Mouse (Mus musculus) megakaryocyte, embryonic 14.5 days (primary cell): ENCODE results near the gene Ankrd11.

Experiments used
- FLI1 ChIP-seq: IDR thresholded peaks from 2 replicates; pipeline ENCODE4 v1.6.1; 2012; ENCODE audit warnings: low read length, inconsistent platforms, mixed read lengths
- GATA1 ChIP-seq: IDR thresholded peaks from 3 replicates; pipeline ENCODE4 v1.6.1; 2012; ENCODE audit warnings: mixed read lengths, low read length, inconsistent platforms, borderline replicate concordance

DNA sequence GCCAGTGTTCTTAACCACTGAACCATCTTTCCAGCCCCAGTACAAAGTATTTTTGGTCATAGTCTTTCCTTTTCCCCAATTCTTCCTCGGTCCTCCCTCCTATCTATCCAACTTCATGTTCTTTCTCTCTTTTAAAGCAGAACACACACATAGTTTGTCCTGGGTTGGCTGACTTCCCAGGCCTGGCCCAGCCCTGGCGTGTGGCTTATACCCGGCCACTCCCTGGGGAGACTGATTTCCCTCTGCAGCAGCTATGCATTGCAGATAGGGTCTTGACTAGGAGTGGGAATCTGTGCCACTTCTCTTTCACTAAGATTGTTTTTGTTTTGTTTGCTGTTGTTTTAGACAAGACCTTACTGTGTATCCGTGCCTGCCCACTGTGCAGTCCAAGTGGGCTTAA lies 29.1 kb upstream of the Ankrd11 start:
- TF ChIP-seq FLI1 (no peak), GATA1 (no peak)
